In the genomic region with DNA sequence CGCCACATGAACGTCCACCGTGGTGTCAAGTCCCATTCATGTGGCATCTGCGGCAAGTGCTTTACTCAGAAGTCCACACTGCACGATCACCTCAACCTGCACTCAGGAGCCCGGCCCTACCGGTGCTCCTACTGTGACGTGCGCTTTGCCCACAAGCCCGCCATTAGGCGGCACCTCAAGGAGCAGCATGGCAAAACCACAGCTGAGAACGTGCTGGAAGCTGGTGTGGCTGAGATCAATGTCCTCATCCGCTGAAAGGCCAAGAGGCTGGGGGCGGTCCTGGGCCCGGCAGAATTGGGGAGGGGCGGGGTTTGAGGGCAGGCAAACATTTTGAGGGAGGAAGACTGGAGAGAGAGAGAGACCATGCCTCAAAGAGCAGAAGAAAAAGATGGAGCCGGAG, we compare ENCODE assay signal across 8 mouse cellular contexts. TPM values are rescaled to one million over a fixed set of nuclear protein-coding genes. Genes with fewer than 3 reads are reported as not detected.
DNase-seq lines count a peak whose midpoint lies in the region; ATAC-seq and TF ChIP-seq lines count a peak whose summit lies in the region.

No protein-coding gene starts in this region.

- H3K27ac ChIP-seq in intestine, embryonic 15.5 days = peak overlapping the region; percentile 41; the same call in 1 of the 2 replicates
- H3K27ac ChIP-seq in intestine, postnatal 0 days (ENCODE audit: low read depth, low read length) = no peak overlapping the region
- H3K27ac ChIP-seq in hindbrain, embryonic 11.5 days (ENCODE audit: low read depth, low read length) = no peak overlapping the region
- H3K27ac ChIP-seq in midbrain, embryonic 13.5 days = peak overlapping the region; percentile 30; the same call in 1 of the 2 replicates
- H3K27ac ChIP-seq in intestine, embryonic 16.5 days (ENCODE audit: low read length) = no peak overlapping the region

- peaks cover 11% of the 10 kb centered on the region for H3K36me3 ChIP-seq in intestine, embryonic 15.5 days
- H3K36me3 ChIP-seq in intestine, postnatal 0 days (ENCODE audit: control insufficient read depth, insufficient read depth) = no peaks in the 10 kb centered on the region; the same call in 1 of the 2 replicates
- H3K36me3 ChIP-seq in hindbrain, embryonic 11.5 days (ENCODE audit: control insufficient read depth, insufficient read depth, low read length) = peaks cover 8% of the 10 kb centered on the region
- H3K36me3 ChIP-seq in midbrain, embryonic 13.5 days = peaks cover 16% of the 10 kb centered on the region
- H3K36me3 ChIP-seq in intestine, embryonic 16.5 days (ENCODE audit: control insufficient read depth, insufficient read depth, low read length) = peaks cover 8% of the 10 kb centered on the region; the same call in 1 of the 2 replicates

- no peak for TF ChIP-seq CTCF in intestine, postnatal 0 days (IDR thresholded peaks at IDR 0.05; ENCODE audit: low read depth)

- H3K4me2 ChIP-seq in intestine, embryonic 15.5 days (replicated peaks) = peak overlapping the region; percentile 82; the same call in 1 of the 2 replicates
- H3K4me2 ChIP-seq in intestine, postnatal 0 days (replicated peaks; ENCODE audit: low read depth) = no peak overlapping the region
- H3K4me2 ChIP-seq in hindbrain, embryonic 11.5 days (replicated peaks; ENCODE audit: low read depth, low read length) = peak overlapping the region; percentile 11; the same call in 1 of the 2 replicates
- H3K4me2 ChIP-seq in midbrain, embryonic 13.5 days (replicated peaks) = peak overlapping the region; percentile 99
- no peak overlapping the region for H3K4me2 ChIP-seq in intestine, embryonic 16.5 days (ENCODE audit: low read depth, low read length)

- H3K9ac ChIP-seq in intestine, embryonic 15.5 days = 0 out of 2 replicates have a peak overlapping the region, but pooled peaks have one; percentile 93
- H3K9ac ChIP-seq in intestine, postnatal 0 days (ENCODE audit: low read depth, low read length) = no peak overlapping the region
- no peak overlapping the region for H3K9ac ChIP-seq in hindbrain, embryonic 11.5 days (ENCODE audit: low read depth, low read length)
- H3K9ac ChIP-seq in midbrain, embryonic 13.5 days (replicated peaks) = peak overlapping the region; percentile 97; the same call in 1 of the 2 replicates
- H3K9ac ChIP-seq in intestine, embryonic 16.5 days (ENCODE audit: low read depth, low read length) = no peak overlapping the region

- no peak for ATAC-seq in intestine, embryonic 15.5 days
- no peak for ATAC-seq in intestine, postnatal 0 days
- ATAC-seq in hindbrain, embryonic 11.5 days (ENCODE audit: low FRiP score) = no peak
- no peak for ATAC-seq in midbrain, embryonic 13.5 days
- ATAC-seq in granulocyte monocyte progenitor cell, adult 5-6 weeks (replicated peaks; ENCODE audit: poor library complexity, severe bottlenecking) = no peak
- no peak for ATAC-seq in intestine, embryonic 16.5 days

- peaks cover 29% of the 10 kb centered on the region for H3K4me1 ChIP-seq in intestine, embryonic 15.5 days (replicated peaks)
- no peaks in the 10 kb centered on the region for H3K4me1 ChIP-seq in intestine, postnatal 0 days (replicated peaks; ENCODE audit: control insufficient read depth, insufficient read depth, low read length)
- H3K4me1 ChIP-seq in hindbrain, embryonic 11.5 days (replicated peaks; ENCODE audit: control insufficient read depth, insufficient read depth, low read length) = peaks cover 10% of the 10 kb centered on the region
- peaks cover 55% of the 10 kb centered on the region for H3K4me1 ChIP-seq in midbrain, embryonic 13.5 days (replicated peaks)
- H3K4me1 ChIP-seq in intestine, embryonic 16.5 days (ENCODE audit: control insufficient read depth, insufficient read depth, low read length) = peaks cover 29% of the 10 kb centered on the region

- 85% methylated on average over 17 of the region's 17 CpGs for WGBS in intestine, embryonic 15.5 days
- WGBS in intestine, postnatal 0 days = 82% methylated on average over 17 of the region's 17 CpGs
- 88% methylated on average over 16 of the region's 17 CpGs for WGBS in hindbrain, embryonic 11.5 days
- 84% methylated on average over 17 of the region's 17 CpGs for WGBS in midbrain, embryonic 13.5 days
- WGBS in intestine, embryonic 16.5 days = 83% methylated on average over 17 of the region's 17 CpGs

- no peaks in the 10 kb centered on the region for H3K27me3 ChIP-seq in intestine, embryonic 15.5 days (replicated peaks)
- no peaks in the 10 kb centered on the region for H3K27me3 ChIP-seq in intestine, postnatal 0 days (replicated peaks; ENCODE audit: control insufficient read depth, insufficient read depth, low read length)
- H3K27me3 ChIP-seq in hindbrain, embryonic 11.5 days (ENCODE audit: control insufficient read depth, insufficient read depth, low read length) = no peaks in the 10 kb centered on the region
- no peaks in the 10 kb centered on the region for H3K27me3 ChIP-seq in midbrain, embryonic 13.5 days
- no peaks in the 10 kb centered on the region for H3K27me3 ChIP-seq in intestine, embryonic 16.5 days (replicated peaks; ENCODE audit: control insufficient read depth, insufficient read depth, low read length)

- H3K9me3 ChIP-seq in intestine, embryonic 15.5 days = no peaks in the 10 kb centered on the region
- no peaks in the 10 kb centered on the region for H3K9me3 ChIP-seq in intestine, postnatal 0 days (ENCODE audit: control insufficient read depth)
- H3K9me3 ChIP-seq in hindbrain, embryonic 11.5 days (ENCODE audit: control insufficient read depth, low read length) = no peaks in the 10 kb centered on the region
- H3K9me3 ChIP-seq in midbrain, embryonic 13.5 days = no peaks in the 10 kb centered on the region
- no peaks in the 10 kb centered on the region for H3K9me3 ChIP-seq in intestine, embryonic 16.5 days (ENCODE audit: control insufficient read depth, low read length)

- peak; percentile 64 for DNase-seq in ES-CJ7 (ENCODE audit: low read depth, low spot score)
- no peak for DNase-seq in hindbrain, embryonic 11.5 days (ENCODE audit: low spot score)
- DNase-seq in left cerebral cortex, adult 9 months (ENCODE audit: low spot score in 2 of 2) = no peak

- no peak overlapping the region for H3K4me3 ChIP-seq in intestine, embryonic 15.5 days (replicated peaks)
- no peak overlapping the region for H3K4me3 ChIP-seq in intestine, postnatal 0 days (ENCODE audit: low read depth, low read length)
- 0 out of 2 replicates have a peak overlapping the region, but pooled peaks have one; percentile 71 for H3K4me3 ChIP-seq in hindbrain, embryonic 11.5 days (ENCODE audit: low read depth, low read length)
- H3K4me3 ChIP-seq in midbrain, embryonic 13.5 days (replicated peaks) = peak overlapping the region; percentile 86
- H3K4me3 ChIP-seq in intestine, embryonic 16.5 days (ENCODE audit: low read length) = no peak overlapping the region

RNA-seq across cellular contexts. Expression of gene C2, which starts 1.7 kb away (rescaled TPM):
- 14.9 and 16.0 TPM in 2 replicates for polyA plus RNA-seq in intestine, embryonic 15.5 days (2015; fragmentation: Nextera tagmentation; extraction: Ambion mirVana)
- polyA plus RNA-seq in intestine, postnatal 0 days (2015; fragmentation: Nextera tagmentation; extraction: Ambion mirVana) = 60.3 and 66.2 TPM in 2 replicates
- polyA plus RNA-seq in hindbrain, embryonic 11.5 days (2014; fragmentation: Nextera tagmentation; extraction: Ambion mirVana) = 0.64 and 1.2 TPM in 2 replicates
- 1.2 and 2.1 TPM in 2 replicates for polyA plus RNA-seq in midbrain, embryonic 13.5 days (2015; fragmentation: Nextera tagmentation; extraction: Ambion mirVana)
- 1.5 and 7.7 TPM in 2 replicates for total RNA-seq in granulocyte monocyte progenitor cell, adult 5-6 weeks (2014; fragmentation: Nextera tagmentation)
- 0.47 TPM in 1 of 2 replicates, not detected in the other for total RNA-seq in granulocyte monocyte progenitor cell, adult 5-6 weeks (2017)
- 26.5 and 36.0 TPM in 2 replicates for polyA plus RNA-seq in intestine, embryonic 16.5 days (2015; fragmentation: Nextera tagmentation; extraction: Ambion mirVana)

RNA-seq across cellular contexts. Expression of gene Ehmt2, which starts 1.9 kb away (rescaled TPM):
- 61.2 and 67.6 TPM in 2 replicates for polyA plus RNA-seq in intestine, embryonic 15.5 days (2015; fragmentation: Nextera tagmentation; extraction: Ambion mirVana)
- 35.8 and 40.3 TPM in 2 replicates for polyA plus RNA-seq in intestine, postnatal 0 days (2015; fragmentation: Nextera tagmentation; extraction: Ambion mirVana)
- polyA plus RNA-seq in hindbrain, embryonic 11.5 days (2014; fragmentation: Nextera tagmentation; extraction: Ambion mirVana) = 57.4 and 70.1 TPM in 2 replicates
- 105 and 114 TPM in 2 replicates for polyA plus RNA-seq in midbrain, embryonic 13.5 days (2015; fragmentation: Nextera tagmentation; extraction: Ambion mirVana)
- total RNA-seq in granulocyte monocyte progenitor cell, adult 5-6 weeks (2014; fragmentation: Nextera tagmentation) = 78.2 and 87.0 TPM in 2 replicates
- total RNA-seq in granulocyte monocyte progenitor cell, adult 5-6 weeks (2017) = 90.9 and 120 TPM in 2 replicates
- 59.8 and 61.9 TPM in 2 replicates for polyA plus RNA-seq in intestine, embryonic 16.5 days (2015; fragmentation: Nextera tagmentation; extraction: Ambion mirVana)

RNA-seq across cellular contexts. Expression of gene Gm20547, which starts 14.5 kb away (rescaled TPM):
- not detected in 2 replicates for polyA plus RNA-seq in intestine, embryonic 15.5 days (2015; fragmentation: Nextera tagmentation; extraction: Ambion mirVana)
- polyA plus RNA-seq in intestine, postnatal 0 days (2015; fragmentation: Nextera tagmentation; extraction: Ambion mirVana) = not detected in 2 replicates
- polyA plus RNA-seq in hindbrain, embryonic 11.5 days (2014; fragmentation: Nextera tagmentation; extraction: Ambion mirVana) = not detected in 2 replicates
- 0.08 TPM in 1 of 2 replicates, not detected in the other for polyA plus RNA-seq in midbrain, embryonic 13.5 days (2015; fragmentation: Nextera tagmentation; extraction: Ambion mirVana)
- not detected in 2 replicates for total RNA-seq in granulocyte monocyte progenitor cell, adult 5-6 weeks (2014; fragmentation: Nextera tagmentation)
- total RNA-seq in granulocyte monocyte progenitor cell, adult 5-6 weeks (2017) = not detected in 2 replicates
- not detected in 2 replicates for polyA plus RNA-seq in intestine, embryonic 16.5 days (2015; fragmentation: Nextera tagmentation; extraction: Ambion mirVana)

RNA-seq across cellular contexts. Expression of gene Zbtb12, which starts 17.1 kb away (rescaled TPM):
- polyA plus RNA-seq in intestine, embryonic 15.5 days (2015; fragmentation: Nextera tagmentation; extraction: Ambion mirVana) = 2.5 and 2.8 TPM in 2 replicates
- polyA plus RNA-seq in intestine, postnatal 0 days (2015; fragmentation: Nextera tagmentation; extraction: Ambion mirVana) = 0.74 and 1.1 TPM in 2 replicates
- polyA plus RNA-seq in hindbrain, embryonic 11.5 days (2014; fragmentation: Nextera tagmentation; extraction: Ambion mirVana) = 2.9 and 3.2 TPM in 2 replicates
- 13.2 and 16.3 TPM in 2 replicates for polyA plus RNA-seq in midbrain, embryonic 13.5 days (2015; fragmentation: Nextera tagmentation; extraction: Ambion mirVana)
- total RNA-seq in granulocyte monocyte progenitor cell, adult 5-6 weeks (2014; fragmentation: Nextera tagmentation) = 12.2 and 14.2 TPM in 2 replicates
- total RNA-seq in granulocyte monocyte progenitor cell, adult 5-6 weeks (2017) = 13.3 and 15.3 TPM in 2 replicates
- 1.5 and 1.7 TPM in 2 replicates for polyA plus RNA-seq in intestine, embryonic 16.5 days (2015; fragmentation: Nextera tagmentation; extraction: Ambion mirVana)

RNA-seq across cellular contexts. Expression of gene Slc44a4, which starts 17.9 kb away (rescaled TPM):
- polyA plus RNA-seq in intestine, embryonic 15.5 days (2015; fragmentation: Nextera tagmentation; extraction: Ambion mirVana) = 56.2 and 60.4 TPM in 2 replicates
- polyA plus RNA-seq in intestine, postnatal 0 days (2015; fragmentation: Nextera tagmentation; extraction: Ambion mirVana) = 119 and 128 TPM in 2 replicates
- 0.12 and 0.29 TPM in 2 replicates for polyA plus RNA-seq in hindbrain, embryonic 11.5 days (2014; fragmentation: Nextera tagmentation; extraction: Ambion mirVana)
- 0.09 TPM in 1 of 2 replicates, not detected in the other for polyA plus RNA-seq in midbrain, embryonic 13.5 days (2015; fragmentation: Nextera tagmentation; extraction: Ambion mirVana)
- 0.41 TPM in 1 of 2 replicates, not detected in the other for total RNA-seq in granulocyte monocyte progenitor cell, adult 5-6 weeks (2014; fragmentation: Nextera tagmentation)
- 0.78 and 1.8 TPM in 2 replicates for total RNA-seq in granulocyte monocyte progenitor cell, adult 5-6 weeks (2017)
- 108 and 134 TPM in 2 replicates for polyA plus RNA-seq in intestine, embryonic 16.5 days (2015; fragmentation: Nextera tagmentation; extraction: Ambion mirVana)

Comparison
In these comparisons a context has a peak if more than half of its experiments do, and no peak if none do; other contexts are left out.
1. H3K27ac ChIP-seq: peak in intestine, embryonic 15.5 days (single experiment) and midbrain, embryonic 13.5 days (single experiment); none in intestine, postnatal 0 days (single experiment), hindbrain, embryonic 11.5 days (single experiment) and intestine, embryonic 16.5 days (single experiment).
2. H3K4me2 ChIP-seq: peak in intestine, embryonic 15.5 days (single experiment), hindbrain, embryonic 11.5 days (single experiment) and midbrain, embryonic 13.5 days (single experiment); none in intestine, postnatal 0 days (single experiment) and intestine, embryonic 16.5 days (single experiment).
3. H3K9ac ChIP-seq: peak in intestine, embryonic 15.5 days (single experiment) and midbrain, embryonic 13.5 days (single experiment); none in intestine, postnatal 0 days (single experiment), hindbrain, embryonic 11.5 days (single experiment) and intestine, embryonic 16.5 days (single experiment).
4. H3K4me3 ChIP-seq: peak in hindbrain, embryonic 11.5 days (single experiment) and midbrain, embryonic 13.5 days (single experiment); none in intestine, embryonic 15.5 days (single experiment), intestine, postnatal 0 days (single experiment) and intestine, embryonic 16.5 days (single experiment).